Mouse (Mus musculus) hindbrain, embryonic 14.5 days (tissue): ENCODE data around the gene Hic1. TPM values are rescaled to one million over a fixed set of nuclear protein-coding genes. Genes with fewer than 3 reads are reported as not detected.
A peak's percentile ranks its signal among the peaks of the same experiment; 100 is the strongest.

Source experiments
- ATAC-seq: fragments of 200-750 bp; cut with Nextera tagmentation; 2 replicates; pipeline ENCODE4 v1.8.0; 2017; ENCODE audit warnings: moderate number of reproducible peaks, mild to moderate bottlenecking, moderate TSS enrichment, moderate library complexity; ENCODE audit not compliant: low FRiP score
- DNase-seq: peaks from one replicate; pipeline ENCODE4 v3.0.0-alpha.2; 2015; ENCODE audit warnings: low spot score
- H3K27ac ChIP-seq: fragments of 300-500 bp; sonication (generic); 2 replicates; pipeline ENCODE4 v1.5.1; 2014; ENCODE audit warnings: mild to moderate bottlenecking, moderate library complexity
- H3K27me3 ChIP-seq: fragments of 300-500 bp; sonication (generic); 2 replicates; pipeline ENCODE4 v1.6.1; 2014; ENCODE audit warnings: mild to moderate bottlenecking, low read length, mixed read lengths; ENCODE audit not compliant: control insufficient read depth, insufficient read depth
- H3K36me3 ChIP-seq: fragments of 300-500 bp; sonication (generic); replicated peaks from 2 replicates; pipeline ENCODE4 v1.6.1; 2014; ENCODE audit not compliant: control insufficient read depth, insufficient read depth
- H3K4me1 ChIP-seq: fragments of 300-500 bp; sonication (generic); replicated peaks from 2 replicates; pipeline ENCODE4 v1.6.1; 2014; ENCODE audit warnings: antibody characterized with exemption, low read length, mixed read lengths; ENCODE audit not compliant: control insufficient read depth, insufficient read depth
- H3K4me2 ChIP-seq: fragments of 300-500 bp; sonication (generic); replicated peaks from 2 replicates; pipeline ENCODE4 v1.6.1; 2014; ENCODE audit warnings: mild to moderate bottlenecking, moderate library complexity
- H3K4me3 ChIP-seq: fragments of 300-500 bp; sonication (generic); replicated peaks from 2 replicates; pipeline ENCODE4 v1.5.1; 2014; ENCODE audit warnings: mild to moderate bottlenecking, low read length
- H3K9ac ChIP-seq: fragments of 300-500 bp; sonication (generic); 2 replicates; pipeline ENCODE4 v1.6.1; 2014
- H3K9me3 ChIP-seq: fragments of 300-500 bp; sonication (generic); 2 replicates; pipeline ENCODE4 v1.6.1; 2016; ENCODE audit warnings: low read length; ENCODE audit not compliant: control insufficient read depth
- WGBS: fragments of 180-500 bp; shearing (Covaris S2); extraction: QIAGEN DNeasy Blood & Tissue Kit; methylation state at CpG from one replicate; pipeline ENCODE4 v1.1.7; 2014; 5-methylcytosine and 5-hydroxymethylcytosine counted together
- polyA plus RNA-seq: library from polyadenylated mRNA; unstranded; fragments of >200 nt; fragmentation: Nextera tagmentation; extraction: Ambion mirVana; gene quantifications from 2 replicates; pipeline ENCODE4 v1.2.1, GENCODE M21; 2014

Hic1 gene
- polyA plus RNA-seq, 1 experiment from 2014 or later = 1.9 TPM

- WGBS = under 1% methylated on average over 74 of the region's 75 CpGs
- 0 out of 2 replicates have a peak, but pooled peaks have one; percentile 9 for ATAC-seq
- DNase-seq = peak; percentile 72
- Histone ChIP-seq H3K4me3 (peak overlapping the region; percentile 79), H3K9me3 (no peaks in the 10 kb centered on the region), H3K27me3 (peaks cover 42% of the 10 kb centered on the region), H3K9ac (peak overlapping the region; percentile 69), H3K27ac (peak overlapping the region; percentile 32; the same call in 1 of the 2 replicates), H3K4me2 (peak overlapping the region; percentile 91), H3K36me3 (peaks cover 11% of the 10 kb centered on the region), H3K4me1 (peaks cover 32% of the 10 kb centered on the region)
Measured at GRCm38 (mm10) chr11:75172151-75173094, 3.1 kb upstream of the Hic1 start.

GRCm38 (mm10) chr11:75171186-75171865 lies 2.0 kb upstream of the Hic1 start:
- DNase-seq = no peak
- H3K4me1 ChIP-seq = peaks cover 43% of the 10 kb centered on the region
- WGBS = 5% methylated on average over 17 of the region's 17 CpGs

GRCm38 (mm10) chr11:75170136-75170751 lies 925 bp upstream of the Hic1 start:
- no peaks in the 10 kb centered on the region for H3K9me3 ChIP-seq
- under 1% methylated on average over 38 of the region's 38 CpGs for WGBS
- H3K9ac ChIP-seq = peak overlapping the region; percentile 38
- H3K27ac ChIP-seq = 0 out of 2 replicates have a peak overlapping the region, but pooled peaks have one; percentile 21
- ATAC-seq (peak; percentile 72), DNase-seq (peak; percentile 90)
- H3K4me3 ChIP-seq = peak overlapping the region; percentile 50
- no peaks in the 10 kb centered on the region for H3K36me3 ChIP-seq
- peak overlapping the region; percentile 93 for H3K4me2 ChIP-seq
- H3K27me3 ChIP-seq = peaks cover 63% of the 10 kb centered on the region
- H3K4me1 ChIP-seq = peaks cover 51% of the 10 kb centered on the region

More at GRCm38 (mm10) chr11:75171186-75171865, 2.0 kb upstream of the Hic1 start:
- ATAC-seq = no peak
- Histone ChIP-seq H3K4me3 (peak overlapping the region; percentile 79), H3K9ac (no peak overlapping the region), H3K27ac (no peak overlapping the region), H3K36me3 (0 out of 2 replicates have a peak, but pooled peaks cover under 1% of the 10 kb centered on the region), H3K9me3 (no peaks in the 10 kb centered on the region), H3K27me3 (peaks cover 52% of the 10 kb centered on the region), H3K4me2 (peak overlapping the region; percentile 91)

- no peak for ATAC-seq
- under 1% methylated on average over 76 of the region's 83 CpGs for WGBS
Measured at GRCm38 (mm10) chr11:75168590-75169361, 543 bp downstream of the Hic1 start.

GRCm38 (mm10) chr11:75167643-75168589 lies 1.4 kb downstream of the Hic1 start:
- peak overlapping the region; percentile 93 for H3K4me2 ChIP-seq
- H3K9me3 ChIP-seq = no peaks in the 10 kb centered on the region
- peaks cover 46% of the 10 kb centered on the region for H3K4me1 ChIP-seq
- no peak for ATAC-seq
- peak overlapping the region; percentile 67 for H3K9ac ChIP-seq
- no peak overlapping the region for H3K27ac ChIP-seq
- peaks cover 16% of the 10 kb centered on the region for H3K36me3 ChIP-seq
- DNase-seq = no peak
- 4% methylated on average over 48 of the region's 63 CpGs for WGBS
- peak overlapping the region; percentile 50 for H3K4me3 ChIP-seq
- H3K27me3 ChIP-seq = peaks cover 83% of the 10 kb centered on the region

More at GRCm38 (mm10) chr11:75168590-75169361, 543 bp downstream of the Hic1 start:
- peaks cover 78% of the 10 kb centered on the region for H3K27me3 ChIP-seq
- peaks cover 46% of the 10 kb centered on the region for H3K4me1 ChIP-seq
- H3K27ac ChIP-seq = no peak overlapping the region
- H3K9me3 ChIP-seq = no peaks in the 10 kb centered on the region
- DNase-seq = peak; percentile 86
- peak overlapping the region; percentile 67 for H3K9ac ChIP-seq
- peak overlapping the region; percentile 50 for H3K4me3 ChIP-seq
- H3K4me2 ChIP-seq = peak overlapping the region; percentile 93
- H3K36me3 ChIP-seq = peaks cover 7% of the 10 kb centered on the region; the same call in 1 of the 2 replicates

GRCm38 (mm10) chr11:75166861-75167642 lies 2.3 kb downstream of the Hic1 start:
- H3K9me3 ChIP-seq = no peaks in the 10 kb centered on the region
- 2% methylated on average over 68 of the region's 68 CpGs for WGBS
- H3K36me3 ChIP-seq = peaks cover 24% of the 10 kb centered on the region
- peaks cover 82% of the 10 kb centered on the region for H3K27me3 ChIP-seq
- no peak overlapping the region for H3K27ac ChIP-seq
- ATAC-seq = no peak
- peak overlapping the region; percentile 93 for H3K4me2 ChIP-seq
- no peak for DNase-seq
- peaks cover 46% of the 10 kb centered on the region for H3K4me1 ChIP-seq
- peak overlapping the region; percentile 50 for H3K4me3 ChIP-seq
- H3K9ac ChIP-seq = peak overlapping the region; percentile 51

GRCm38 (mm10) chr11:75166193-75166842 lies 3.0 kb downstream of the Hic1 start:
- ATAC-seq (no peak), DNase-seq (no peak)
- H3K36me3 ChIP-seq = peaks cover 29% of the 10 kb centered on the region
- 6% methylated on average over 46 of the region's 55 CpGs for WGBS
- H3K27ac ChIP-seq = no peak overlapping the region
- H3K9me3 ChIP-seq = no peaks in the 10 kb centered on the region
- H3K4me2 ChIP-seq = peak overlapping the region; percentile 93
- H3K4me3 ChIP-seq = peak overlapping the region; percentile 50
- H3K4me1 ChIP-seq = peaks cover 41% of the 10 kb centered on the region
- H3K27me3 ChIP-seq = peaks cover 75% of the 10 kb centered on the region
- peak overlapping the region; percentile 51 for H3K9ac ChIP-seq
